Mouse (Mus musculus): ENCODE measurements around the gene Tgm5. TPM values are rescaled to one million over a fixed set of nuclear protein-coding genes. Genes with fewer than 3 reads are reported as not detected.

Tgm5 gene
- 0.20 TPM in 1 of 2 replicates, not detected in the other for polyA plus RNA-seq (2012; rRNA removed)

GRCm38 (mm10) chr2:121085480-121086185 is at the start of gene Tgm5:
TSS of gene Tgm5 (minus strand) at chr2:121085841.

GRCm38 (mm10) chr2:121109695-121110094 is 24.1 kb upstream of the Tgm5 start, which contains the start of gene Tgm7:
TSS of gene Tgm7 (minus strand) at chr2:121109795.

GRCm38 (mm10) chr2:121036733-121037341 is 48.8 kb downstream of the Tgm5 start, which contains the start of gene Epb42:
TSS of gene Epb42 (minus strand) at chr2:121037072.

GRCm38 (mm10) chr2:121007925-121008663 is 77.5 kb downstream of the Tgm5 start, which contains the start of gene Ccndbp1:
TSS of gene Ccndbp1 (plus strand) at chr2:121008403.

Other genes starting within 250 kb of the Tgm5 start
- gene Cdan1, start 235.7 kb downstream of the Tgm5 start, polyA plus RNA-seq (2012; rRNA removed): 22.1 and 27.6 TPM in 2 replicates
- gene Ttbk2, start 235.2 kb downstream of the Tgm5 start, polyA plus RNA-seq (2012; rRNA removed): 9.2 and 11.9 TPM in 2 replicates
- 17.3 and 20.9 TPM in 2 replicates for gene Ubr1, start 115.1 kb downstream of the Tgm5 start, polyA plus RNA-seq (2012; rRNA removed)
- gene Tmem62, start 108.8 kb downstream of the Tgm5 start, polyA plus RNA-seq (2012; rRNA removed): 3.5 and 4.7 TPM in 2 replicates
- 44.7 and 49.1 TPM in 2 replicates for gene Ccndbp1, start 77.4 kb downstream of the Tgm5 start, polyA plus RNA-seq (2012; rRNA removed)
- 12.7 and 15.0 TPM in 2 replicates for gene Epb42, start 48.8 kb downstream of the Tgm5 start, polyA plus RNA-seq (2012; rRNA removed)
- gene Tgm7, start 24.0 kb upstream of the Tgm5 start, polyA plus RNA-seq (2012; rRNA removed): 0.05 and 0.06 TPM in 2 replicates
- 15.8 and 20.9 TPM in 2 replicates for gene Adal, start 54.6 kb upstream of the Tgm5 start, polyA plus RNA-seq (2012; rRNA removed)
- gene Lcmt2, start 54.8 kb upstream of the Tgm5 start, polyA plus RNA-seq (2012; rRNA removed): 6.8 and 8.9 TPM in 2 replicates
- gene Tubgcp4, start 84.8 kb upstream of the Tgm5 start, polyA plus RNA-seq (2012; rRNA removed): 37.1 and 58.8 TPM in 2 replicates
- gene Zscan29, start 85.3 kb upstream of the Tgm5 start, polyA plus RNA-seq (2012; rRNA removed): 9.0 and 11.5 TPM in 2 replicates
- 129 and 166 TPM in 2 replicates for gene Trp53bp1, start 185.6 kb upstream of the Tgm5 start, polyA plus RNA-seq (2012; rRNA removed)
- gene Map1a, start 203.8 kb upstream of the Tgm5 start, polyA plus RNA-seq (2012; rRNA removed): 8.4 and 8.7 TPM in 2 replicates